In the genomic region with DNA sequence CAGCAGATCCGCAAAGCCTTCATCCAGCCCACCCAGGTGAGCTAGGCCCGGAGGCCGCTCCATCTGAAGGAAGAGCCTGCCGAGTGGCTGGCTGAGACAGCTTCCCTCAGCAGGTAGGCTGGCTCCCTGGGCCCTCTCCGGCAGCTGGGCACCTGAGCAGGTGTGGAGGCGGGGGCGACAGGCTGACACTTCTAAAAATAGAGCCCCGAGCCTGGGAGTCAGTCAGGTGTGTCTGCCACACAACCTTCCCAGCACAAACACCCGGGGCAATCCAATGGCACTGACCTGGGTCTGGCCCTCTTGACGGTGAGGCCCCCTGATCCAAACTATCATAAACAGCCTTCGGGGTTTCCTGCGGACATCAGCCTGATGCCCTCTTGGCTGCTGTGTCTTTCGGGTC, we compare ENCODE assay signal across 15 mouse cellular contexts. TPM values are rescaled to one million over a fixed set of nuclear protein-coding genes. Genes with fewer than 3 reads are reported as not detected.
A peak's percentile ranks its signal among the peaks of the same experiment; 100 is the strongest.
DNase-seq lines count a peak whose midpoint lies in the region; ATAC-seq and TF ChIP-seq lines count a peak whose summit lies in the region.
"Had no signal": no experiment of that assay in that cellular context is flagged by ENCODE, and none has a peak within 500 bp of the region (broad histone marks: within the 10 kb centered on the region; RNA-seq: fewer than 3 reads in every experiment).

No protein-coding gene starts in this region.

- H3K4me1 ChIP-seq in E14TG2a.4 (replicated peaks; ENCODE audit: low read depth, low read length) (peaks cover 47% of the 10 kb centered on the region), ES-Bruce4 (ENCODE audit: control insufficient read depth, insufficient read depth, low read length) (peaks cover 9% of the 10 kb centered on the region)
- no peaks in the 10 kb centered on the region for H3K4me1 ChIP-seq in midbrain, postnatal 0 days (ENCODE audit: insufficient read depth, low read length)
- H3K4me1 ChIP-seq: hindbrain, embryonic 13.5 days; midbrain, embryonic 12.5 days had no signal

- 84% methylated on average over 13 of the region's 13 CpGs for WGBS in midbrain, postnatal 0 days

- no peak overlapping the region for H3K27ac ChIP-seq in ES-Bruce4 (ENCODE audit: insufficient read depth, low read length)
- H3K27ac ChIP-seq in midbrain, postnatal 0 days (ENCODE audit: low read depth, low read length), result no peak overlapping the region
- H3K27ac ChIP-seq: embryonic facial prominence, embryonic 12.5 days; hindbrain, embryonic 13.5 days; midbrain, embryonic 12.5 days had no signal

- TF ChIP-seq CTCF in E14TG2a.4 (conservative IDR thresholded peaks at IDR 0.05; ENCODE audit: low read length) (no peak), ES-Bruce4 (IDR thresholded peaks at IDR 0.05; ENCODE audit: low read depth, low read length) (no peak)
- TF ChIP-seq CTCF in midbrain, postnatal 0 days (IDR thresholded peaks at IDR 0.05), result no peak

- H3K4me3 ChIP-seq in E14TG2a.4 (replicated peaks; ENCODE audit: low read length) (peak overlapping the region; percentile 64), ES-Bruce4 (ENCODE audit: low read depth, low read length) (0 out of 2 replicates have a peak overlapping the region, but pooled peaks have one; percentile 18)
- H3K4me3 ChIP-seq in midbrain, postnatal 0 days (ENCODE audit: low read depth, low read length), result no peak overlapping the region
- H3K4me3 ChIP-seq: embryonic facial prominence, embryonic 12.5 days; hindbrain, embryonic 13.5 days; midbrain, embryonic 12.5 days; myocyte had no signal

- H3K36me3 ChIP-seq in E14TG2a.4 (ENCODE audit: insufficient read depth, low read length) (no peaks in the 10 kb centered on the region), ES-Bruce4 (ENCODE audit: control insufficient read depth, insufficient read depth, low read length, poor library complexity, severe bottlenecking) (no peaks in the 10 kb centered on the region)
- no peaks in the 10 kb centered on the region for H3K36me3 ChIP-seq in midbrain, postnatal 0 days (ENCODE audit: insufficient read depth, low read length)
- H3K36me3 ChIP-seq: embryonic facial prominence, embryonic 12.5 days; hindbrain, embryonic 13.5 days; midbrain, embryonic 12.5 days had no signal

- DNase-seq in kidney, adult 11 months, result peak; percentile 83
- peak; percentile 69 for DNase-seq in kidney, postnatal 10 days
- no peak for DNase-seq in midbrain, postnatal 0 days (ENCODE audit: low spot score)
- DNase-seq in cerebellum, postnatal 10 days, result no peak
- DNase-seq: adrenal gland, postnatal 36 days; layer of hippocampus, postnatal 36 days; lung, postnatal 14 days; thymus, postnatal 14 days had no signal

- H3K27me3 ChIP-seq in E14TG2a.4 (ENCODE audit: insufficient read depth, low read length), result peaks cover 11% of the 10 kb centered on the region
- H3K27me3 ChIP-seq in ES-Bruce4 (ENCODE audit: control insufficient read depth, insufficient read depth, low read length, poor library complexity, severe bottlenecking), result no peaks in the 10 kb centered on the region
- H3K27me3 ChIP-seq in midbrain, postnatal 0 days (ENCODE audit: insufficient read depth, low read length), result no peaks in the 10 kb centered on the region
- H3K27me3 ChIP-seq: embryonic facial prominence, embryonic 12.5 days; hindbrain, embryonic 13.5 days; midbrain, embryonic 12.5 days had no signal

- TF ChIP-seq EP300 in ES-Bruce4 (IDR thresholded peaks at IDR 0.05; ENCODE audit: insufficient read depth, low read depth, low read length), result 0 out of 2 replicates have a peak, but pooled peaks have one; percentile 28

- H3K4me2 ChIP-seq in midbrain, postnatal 0 days (ENCODE audit: low read depth, low read length, poor library complexity, severe bottlenecking), result no peak overlapping the region
- H3K4me2 ChIP-seq: embryonic facial prominence, embryonic 12.5 days; hindbrain, embryonic 13.5 days; midbrain, embryonic 12.5 days had no signal

- H3K9ac ChIP-seq in ES-Bruce4 (ENCODE audit: low read depth, poor library complexity, severe bottlenecking), result peak overlapping the region; percentile 50
- no peak overlapping the region for H3K9ac ChIP-seq in midbrain, postnatal 0 days (replicated peaks; ENCODE audit: low read length, poor library complexity, severe bottlenecking)
- H3K9ac ChIP-seq: embryonic facial prominence, embryonic 12.5 days; hindbrain, embryonic 13.5 days; midbrain, embryonic 12.5 days had no signal

- no peak for ATAC-seq in megakaryocyte-erythroid progenitor cell, adult 5-6 weeks (replicated peaks; ENCODE audit: low FRiP score, low TSS enrichment, poor library complexity, severe bottlenecking)
- no peak for ATAC-seq in midbrain, postnatal 0 days (ENCODE audit: low FRiP score)

- no peak for TF ChIP-seq POLR2A in ES-Bruce4 (IDR thresholded peaks at IDR 0.05; ENCODE audit: insufficient read depth, low read length)

- H3K9me3 ChIP-seq in E14TG2a.4 (ENCODE audit: low read length), result no peaks in the 10 kb centered on the region
- no peaks in the 10 kb centered on the region for H3K9me3 ChIP-seq in ES-Bruce4 (replicated peaks; ENCODE audit: control insufficient read depth, insufficient read depth, low read length, poor library complexity, severe bottlenecking)
- no peaks in the 10 kb centered on the region for H3K9me3 ChIP-seq in midbrain, postnatal 0 days (ENCODE audit: low read length)
- H3K9me3 ChIP-seq: embryonic facial prominence, embryonic 12.5 days; hindbrain, embryonic 13.5 days; midbrain, embryonic 12.5 days had no signal

RNA-seq across cellular contexts. Expression of a gene that starts 58.5 kb away (rescaled TPM):
- polyA plus RNA-seq in ES-Bruce4 (2011; ENCODE audit: insufficient read depth, insufficient read length, low read depth, missing spikeins), result 38.2 and 38.4 TPM in 2 replicates
- total RNA-seq in megakaryocyte-erythroid progenitor cell, adult 5-6 weeks (2014; fragmentation: Nextera tagmentation), result 136 and 142 TPM in 2 replicates
- 97.7 and 143 TPM in 2 replicates for total RNA-seq in megakaryocyte-erythroid progenitor cell, adult 5-6 weeks (2017)
- 12.9 and 17.7 TPM in 2 replicates for total RNA-seq in midbrain, postnatal 0 days (2014; rRNA removed)
- 5.1 and 5.9 TPM in 2 replicates for polyA plus RNA-seq in midbrain, postnatal 0 days (2015; fragmentation: Nextera tagmentation; extraction: Ambion mirVana)

Comparison
In these comparisons a context has a peak if more than half of its experiments do, and no peak if none do; other contexts are left out.
1. DNase-seq: peak in kidney, adult 11 months (single experiment) and kidney, postnatal 10 days (single experiment); none in midbrain, postnatal 0 days (single experiment) and cerebellum, postnatal 10 days (0 of 2).